Mouse (Mus musculus): Measurements from ENCODE around the gene Pigt.

DNA sequence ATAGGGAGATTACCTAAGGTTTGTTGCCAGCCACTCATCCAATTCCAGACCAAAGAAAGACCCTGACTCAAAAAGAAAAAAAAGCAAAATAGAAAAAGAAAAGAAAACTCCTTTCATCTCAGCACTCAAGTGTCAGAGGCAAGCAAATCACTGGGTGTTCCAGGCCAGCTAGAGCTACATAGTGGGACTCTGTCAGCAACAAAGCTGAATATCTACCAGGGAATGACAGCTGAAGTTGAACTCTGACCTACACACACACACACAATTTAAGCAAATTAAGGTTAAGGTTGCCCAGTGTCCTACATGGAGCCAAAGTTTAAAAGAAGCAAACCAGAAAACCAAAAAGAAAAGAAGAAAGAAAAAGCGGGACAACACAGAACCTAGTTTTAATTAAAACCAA is 49.2 kb upstream of the Pigt start:
- no peak for TF ChIP-seq CTCF (IDR thresholded peaks at IDR 0.05)
- TF ChIP-seq POLR2A (IDR thresholded peaks at IDR 0.05; ENCODE audit: insufficient read depth, low read depth, low read length): no peak
- no peak for TF ChIP-seq EP300 (IDR thresholded peaks at IDR 0.05; ENCODE audit: insufficient read depth, low read depth, low read length)
